Mouse (Mus musculus) spleen, adult 2 months (tissue): ENCODE data around the gene Pias1.

Experiments used
- CTCF ChIP-seq: fragments of 200-500 bp; IDR thresholded peaks from 2 replicates; pipeline ENCODE4 v1.5.1; 2011; ENCODE audit warnings: mild to moderate bottlenecking, inconsistent platforms; ENCODE audit not compliant: insufficient read depth, insufficient read length, insufficient replicate concordance; ENCODE audit errors: extremely low read depth
- POLR2A ChIP-seq: fragments of 200-500 bp; IDR thresholded peaks from 2 replicates; pipeline ENCODE4 v1.6.1; 2011; ENCODE audit warnings: low read depth, low read length, inconsistent platforms

DNA sequence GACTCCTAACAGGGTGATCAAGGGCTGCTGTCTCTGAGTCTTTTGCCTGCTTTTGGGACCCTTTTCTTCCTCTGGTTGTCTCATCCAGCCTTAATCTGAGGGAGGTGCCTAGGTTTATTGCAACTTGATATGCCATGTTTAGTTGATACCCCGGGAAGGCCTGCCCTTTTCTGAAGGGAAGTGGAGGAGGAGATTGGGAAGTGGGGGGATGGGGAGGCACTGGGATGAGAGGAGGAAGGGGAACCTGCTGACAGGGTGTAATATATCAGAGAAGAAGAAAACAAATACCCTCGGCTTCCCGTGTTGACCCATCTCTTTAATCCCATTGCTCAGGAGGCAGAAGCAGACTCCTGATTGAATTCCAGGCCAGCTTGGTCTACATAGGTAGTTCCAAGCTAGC lies 10.8 kb upstream of the Pias1 start:
- TF ChIP-seq CTCF: no peak
- TF ChIP-seq POLR2A: no peak
